Mouse (Mus musculus): Measurements from ENCODE around the gene Cylc1.

GRCm38 (mm10) chrX:111078680-111079079 is 31.5 kb upstream of the Cylc1 start:
- TF ChIP-seq CTCF (IDR thresholded peaks at IDR 0.05; ENCODE audit: low read depth) (no peak), EP300 (IDR thresholded peaks at IDR 0.05; ENCODE audit: low read depth) (no peak)

All from liver, postnatal 0 days (tissue).